Mouse (Mus musculus) ES-Bruce4 (cell line): Measurements from ENCODE around the gene Acss2.

Source experiments
- EP300 ChIP-seq: IDR thresholded peaks from 2 replicates; pipeline ENCODE4 v1.6.1; 2011; ENCODE audit warnings: low read depth, low read length; ENCODE audit not compliant: insufficient read depth
- POLR2A ChIP-seq: IDR thresholded peaks from one replicate; pipeline ENCODE4 v1.8.1; 2011; ENCODE audit warnings: low read length; ENCODE audit not compliant: insufficient read depth

DNA sequence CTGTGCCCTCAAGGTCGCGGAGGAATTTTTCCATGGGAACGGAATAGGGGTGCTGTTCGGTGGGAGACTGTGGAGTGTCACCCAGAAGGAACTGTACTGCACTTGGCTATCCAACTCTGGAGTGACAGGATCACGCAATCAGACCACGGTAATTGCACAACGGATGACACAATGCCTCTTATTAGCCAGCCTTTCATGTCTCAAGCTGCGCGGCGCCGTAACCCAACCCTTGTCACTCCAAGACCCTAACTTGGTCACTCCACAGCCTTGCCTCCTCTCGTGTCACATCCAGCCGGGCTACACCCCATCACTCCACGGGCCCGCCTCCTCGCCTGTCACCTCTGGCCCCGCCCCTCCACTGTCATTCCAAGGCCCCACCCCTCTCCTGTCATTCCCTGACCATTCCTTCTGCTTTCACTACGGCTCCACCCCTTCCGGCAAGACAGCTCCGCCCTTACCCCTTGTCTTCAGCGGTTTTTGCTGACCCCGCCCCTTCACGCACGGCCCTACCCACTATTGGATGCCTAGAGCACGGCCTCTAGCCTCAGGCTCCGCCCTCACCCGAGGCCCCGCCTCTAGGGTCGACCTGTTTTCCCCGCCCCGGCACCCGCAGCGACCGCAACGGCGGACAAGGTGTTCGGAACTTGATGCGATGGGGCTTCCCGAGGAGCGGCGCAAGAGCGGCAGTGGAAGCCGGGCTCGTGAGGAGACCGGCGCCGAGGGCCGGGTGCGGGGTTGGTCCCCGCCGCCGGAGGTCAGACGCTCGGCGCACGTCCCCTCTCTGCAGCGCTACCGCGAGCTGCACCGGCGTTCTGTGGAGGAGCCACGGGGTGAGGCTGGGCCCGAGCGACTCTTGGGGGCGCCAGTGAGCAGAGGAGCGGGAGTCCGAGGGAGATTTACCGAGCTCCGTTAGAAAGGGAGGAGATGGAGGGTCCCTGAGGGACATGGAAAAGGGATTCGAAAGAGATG, at the start of gene Acss2, which contains the start of gene Ggt7:
- TF ChIP-seq EP300 (no peak), POLR2A (no peak)
